Mouse (Mus musculus): ENCODE measurements around the gene Dgki.

The Dgki gene

DNA sequence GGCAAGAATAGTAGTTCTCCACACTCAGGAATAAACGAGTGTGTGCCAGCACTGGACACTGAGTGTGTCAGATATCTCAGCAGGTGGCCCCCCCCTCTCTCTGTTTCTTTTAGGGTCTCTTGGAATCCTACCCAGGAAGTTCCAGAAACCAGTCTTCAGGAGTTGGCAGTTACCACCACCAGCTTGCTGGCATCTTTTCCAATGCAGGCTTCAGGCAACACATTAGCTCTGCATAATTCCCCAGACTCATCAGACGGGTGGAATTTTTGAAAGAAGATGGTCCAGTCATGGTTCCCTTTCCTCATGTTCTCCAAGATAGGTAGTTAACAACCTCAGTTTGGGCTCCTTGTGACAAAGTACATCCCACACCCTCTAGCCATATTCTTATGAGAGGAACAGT lies 149.5 kb downstream of the Dgki start:
- in situ Hi-C loops (cut with MboI, MseI): no loop called here

DNA sequence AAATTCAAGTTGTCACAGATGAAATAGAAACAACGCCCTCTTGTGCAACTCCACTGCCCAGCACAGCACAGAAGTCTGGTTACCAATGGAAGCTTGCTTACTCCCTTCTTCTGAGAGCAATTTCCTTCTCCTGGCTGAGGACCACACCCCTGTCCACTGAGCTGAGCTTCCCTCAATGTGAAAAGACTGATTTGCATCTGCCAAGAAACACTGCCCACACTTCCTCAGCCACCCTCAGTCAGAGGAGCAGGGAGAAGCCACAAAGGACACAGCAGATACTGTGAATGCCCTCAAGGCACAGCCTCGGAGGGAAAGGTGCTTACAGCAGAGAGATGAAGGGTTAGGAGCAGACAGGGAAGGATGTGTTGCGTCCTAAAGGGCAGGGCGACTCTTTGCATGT lies 149.9 kb downstream of the Dgki start:
- in situ Hi-C loops (cut with MboI, MseI): no loop called here

GRCm38 (mm10) chr6:37149196-37149595 lies 150.8 kb downstream of the Dgki start:
- in situ Hi-C loops (cut with MboI, MseI): no loop called here

- in situ Hi-C loops (cut with MboI, MseI): no loop called here
These were observed 152.5 kb downstream of the Dgki start for GRCm38 (mm10) chr6:37147431-37148022.

DNA sequence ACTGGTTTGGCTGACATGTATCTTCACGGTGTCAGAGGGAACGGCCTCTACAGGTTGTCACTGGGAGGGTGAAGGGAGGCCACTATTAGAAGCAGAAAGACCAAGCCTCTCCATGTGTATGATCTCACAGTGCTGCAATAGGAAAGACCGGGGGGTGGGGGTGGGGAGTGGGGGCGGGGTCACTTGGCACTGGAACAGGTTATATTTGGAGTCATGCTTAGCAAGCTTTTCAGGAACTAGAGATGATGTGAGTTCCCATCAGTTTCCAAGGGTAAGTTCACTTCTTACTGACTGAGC lies 156.2 kb downstream of the Dgki start:
- in situ Hi-C loops (cut with MboI, MseI): no loop called here

DNA sequence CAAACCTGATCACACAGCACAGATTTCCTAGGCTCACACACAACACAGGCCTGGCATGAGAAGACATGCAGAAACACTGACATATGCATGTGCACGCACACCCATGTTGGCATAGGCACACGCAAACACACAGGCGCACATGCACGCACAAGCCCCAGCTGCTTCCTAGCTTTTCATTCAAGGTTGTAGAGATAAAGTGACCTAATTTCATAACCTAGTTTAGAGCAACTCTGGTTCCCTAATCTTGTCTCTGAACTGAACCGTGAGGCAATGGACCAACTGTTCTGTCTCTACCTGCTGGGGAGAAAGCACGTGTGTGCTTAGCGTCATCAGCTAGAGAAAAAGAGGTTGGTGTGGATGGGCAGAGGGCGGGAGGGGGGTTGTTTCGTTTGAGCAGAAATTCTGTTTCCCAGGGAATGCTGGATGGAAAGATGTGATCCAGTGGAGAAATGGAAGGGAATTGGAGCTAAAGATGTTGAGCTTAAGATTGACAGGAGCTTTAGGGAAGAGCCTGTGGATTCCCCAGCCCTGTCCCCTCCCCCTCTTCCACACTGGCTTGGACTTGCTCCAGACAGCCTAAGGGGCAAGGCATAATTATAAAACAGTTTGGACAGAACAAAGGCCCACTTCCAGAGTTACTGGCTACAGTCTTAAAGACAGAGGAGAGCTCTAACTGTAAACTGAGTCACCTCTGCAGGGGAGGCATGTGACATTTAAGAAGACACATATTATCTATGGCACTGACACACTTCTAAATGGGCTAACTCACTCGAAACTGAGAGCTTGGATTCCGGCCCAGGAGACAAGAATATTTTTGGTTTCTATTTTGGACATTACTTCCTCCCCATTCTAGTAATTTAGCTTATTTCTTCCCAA lies 156.8 kb downstream of the Dgki start:
- in situ Hi-C loops (cut with MboI, MseI): no loop called here

DNA sequence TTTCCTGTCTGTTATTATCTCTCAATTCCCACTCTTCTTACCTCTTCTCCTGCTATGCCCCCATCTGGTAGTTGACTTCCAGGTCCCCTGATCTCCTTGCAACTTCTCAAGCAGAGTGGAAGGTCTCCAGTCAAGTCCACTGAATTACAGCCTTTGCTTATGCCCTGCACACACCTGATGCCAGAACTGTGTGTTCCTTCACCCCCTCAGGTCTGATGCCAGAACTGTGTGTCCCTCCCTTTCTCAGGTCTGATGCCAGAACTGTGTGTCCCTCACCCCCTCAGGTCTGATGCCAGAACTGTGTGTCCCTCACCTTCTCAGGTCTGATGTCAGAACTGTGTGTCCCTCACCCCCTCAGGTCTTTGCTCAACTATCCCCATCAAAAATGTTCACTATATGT lies 161.2 kb downstream of the Dgki start:
- in situ Hi-C loops (cut with MboI, MseI): no loop called here

DNA sequence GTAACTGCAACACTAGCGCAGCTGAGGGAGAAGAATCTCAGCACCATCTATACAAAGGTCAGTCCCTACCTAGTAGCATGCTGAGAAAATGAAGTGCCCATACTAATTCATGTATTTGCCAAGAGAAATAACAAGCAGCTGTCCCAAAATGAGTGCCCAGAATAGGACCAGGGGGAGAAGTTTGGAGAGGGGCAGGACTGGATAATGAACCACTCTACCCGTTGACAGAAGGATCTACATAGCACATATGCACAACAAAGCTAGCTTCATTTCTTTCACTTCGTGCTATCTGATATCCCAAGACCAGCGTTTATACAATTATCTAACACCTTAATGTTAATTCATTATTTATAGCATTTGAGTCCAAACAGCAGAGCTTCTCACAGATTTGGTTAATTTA lies 168.7 kb downstream of the Dgki start:
- in situ Hi-C loops (cut with MboI, MseI): no loop called here

DNA sequence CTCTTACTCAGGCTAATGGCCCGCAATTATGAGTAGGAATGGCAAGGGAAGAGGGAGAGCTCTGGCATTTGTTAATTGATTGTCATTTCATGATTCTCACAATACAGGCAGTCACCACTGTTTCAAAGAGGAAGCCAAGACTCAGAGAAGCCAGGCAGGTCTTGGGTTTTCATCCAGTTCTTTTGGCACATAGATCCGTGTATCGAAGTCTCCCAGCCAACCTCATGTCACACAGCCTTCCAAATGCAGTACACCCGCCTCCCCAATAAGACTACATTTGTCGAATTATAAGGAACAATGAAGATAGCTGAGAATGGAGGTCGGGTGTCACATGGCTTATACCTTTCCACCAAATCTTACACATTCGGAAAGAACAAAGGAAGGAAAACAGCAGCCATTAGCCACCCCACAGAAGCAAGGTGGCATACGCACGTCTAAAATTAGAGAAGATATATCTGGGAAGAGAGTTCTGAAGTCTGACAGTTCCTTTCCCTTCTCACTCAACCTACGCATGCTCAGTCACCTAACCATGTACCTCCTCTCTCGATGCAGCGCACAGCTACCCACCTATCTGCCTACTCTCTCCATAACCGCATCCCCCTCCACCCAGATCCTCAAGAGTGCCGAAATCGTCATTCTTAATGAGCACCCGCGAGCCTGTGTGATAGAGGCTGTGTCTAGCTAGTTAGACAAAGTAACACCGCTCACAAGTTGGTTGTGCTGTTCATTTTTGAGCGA lies 179.4 kb downstream of the Dgki start:
- in situ Hi-C loops (cut with MboI, MseI): no loop called here

GRCm38 (mm10) chr6:37119205-37119604 lies 180.8 kb downstream of the Dgki start:
- in situ Hi-C loops (cut with MboI, MseI): no loop called here

DNA sequence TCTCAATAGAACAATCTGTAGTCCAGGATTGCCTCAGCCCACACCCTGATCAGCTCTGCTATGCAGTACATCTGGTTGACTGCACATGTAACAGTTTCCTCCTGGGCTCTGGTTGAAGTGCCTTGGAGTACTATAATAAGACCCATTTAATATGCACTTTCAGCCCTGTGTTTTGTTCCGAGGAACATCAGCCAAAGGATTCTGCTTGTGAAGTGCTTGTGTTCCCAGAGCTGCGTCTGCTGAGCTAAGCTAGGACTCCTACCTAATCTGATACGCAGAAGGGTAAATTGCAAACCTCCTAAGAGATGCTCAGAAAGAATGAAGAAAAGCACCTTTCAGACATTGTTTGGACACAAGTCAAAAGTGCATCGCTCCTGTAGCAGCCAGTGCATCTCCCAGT lies 186.9 kb downstream of the Dgki start:
- in situ Hi-C loops (cut with MboI, MseI): no loop called here

- in situ Hi-C loops (cut with MboI, MseI): loop anchor here in 1 of 2 experiments (5.0 kb wide), 1 partner anchor 351 kb away; no protein-coding TSS in a partner anchor
These were observed 193.7 kb downstream of the Dgki start for GRCm38 (mm10) chr6:37106236-37106635.

DNA sequence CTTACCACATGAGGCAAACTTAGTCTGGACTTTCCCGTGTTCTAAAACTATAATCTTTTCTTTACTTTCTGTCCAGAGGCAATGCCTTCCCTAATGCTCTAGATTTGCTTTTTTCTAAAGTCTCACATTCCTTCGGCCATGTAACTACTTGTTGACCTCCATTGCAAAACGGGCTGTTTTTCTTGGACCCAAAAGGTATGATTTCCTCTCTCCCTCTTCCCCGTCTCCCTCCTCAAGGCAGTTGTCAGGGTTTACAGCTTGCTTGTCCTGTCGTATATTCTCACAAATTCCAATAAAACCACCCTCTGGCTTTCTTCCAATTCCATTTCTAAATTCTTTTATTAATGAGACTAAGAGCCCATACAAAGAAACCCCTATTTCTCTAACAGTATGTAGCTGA lies 199.6 kb downstream of the Dgki start:
- in situ Hi-C loops (cut with MboI, MseI): no loop called here

DNA sequence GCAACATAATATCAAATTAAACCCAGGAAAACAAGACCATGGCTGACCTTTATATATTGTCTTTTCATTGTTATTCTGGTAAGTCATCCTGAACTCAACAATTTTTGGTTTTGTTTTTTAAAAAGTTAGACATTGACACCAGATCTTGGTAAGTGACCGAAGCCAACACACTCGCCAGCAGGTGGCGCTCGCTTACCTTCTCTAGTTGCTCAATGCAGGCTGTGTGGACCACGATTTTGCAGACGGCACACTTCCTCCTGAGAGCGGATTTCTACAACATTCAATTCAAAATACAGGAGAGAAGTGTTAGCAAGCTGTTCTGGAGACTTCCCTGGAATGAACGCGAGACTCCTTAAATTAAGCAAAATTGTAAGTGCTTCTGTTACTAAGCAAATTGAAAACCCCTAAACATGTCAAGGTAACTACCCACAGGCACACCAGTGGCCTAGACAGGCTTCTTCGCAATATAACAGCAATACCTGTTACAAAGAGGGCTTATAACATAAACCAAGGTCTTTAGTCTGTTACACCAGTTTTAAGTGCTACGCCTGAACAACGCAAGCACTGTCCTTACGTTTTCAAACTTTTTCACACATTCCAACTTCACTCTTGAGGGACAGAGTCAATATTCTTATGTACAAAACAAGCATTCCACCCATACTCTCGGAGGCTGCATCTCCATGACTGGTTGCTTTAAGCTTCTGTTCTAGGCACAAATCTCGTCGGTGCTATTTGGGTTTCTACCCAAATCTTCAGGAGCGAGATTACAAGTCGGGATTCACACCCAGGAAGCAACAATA lies 202.4 kb downstream of the Dgki start:
- in situ Hi-C loops (cut with MboI, MseI): loop anchor here (5.0 to 10.0 kb wide), 4 partner anchors 250 to 437 kb away; partner anchors contain the start of gene Akr1d1 (in 1 of the 2)

DNA sequence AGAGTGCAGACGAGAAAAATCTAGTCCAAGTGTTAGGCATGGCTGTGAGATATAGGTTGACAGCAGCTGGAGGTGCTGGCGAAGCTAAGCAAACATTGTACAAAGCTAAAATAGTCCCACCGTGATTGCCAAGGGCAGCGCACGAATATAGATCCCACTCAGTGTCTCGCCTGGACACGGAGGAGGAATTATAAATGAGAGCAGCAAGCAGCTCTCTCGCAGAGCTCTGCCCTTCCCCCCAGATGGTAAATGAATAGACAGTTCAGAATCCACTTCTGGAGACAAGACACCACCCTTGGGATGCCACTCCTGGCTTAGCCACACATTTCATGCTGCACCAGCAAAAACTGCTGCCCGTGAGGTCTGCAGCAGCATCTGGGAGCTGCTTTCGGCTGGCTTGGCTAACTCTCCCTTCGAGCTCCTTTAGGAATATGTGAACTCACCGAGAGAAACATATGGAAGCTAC lies 203.1 kb downstream of the Dgki start:
- in situ Hi-C loops (cut with MboI, MseI): loop anchor here (5.0 to 10.0 kb wide), 4 partner anchors 250 to 438 kb away; partner anchors contain the start of gene Akr1d1 (in 1 of the 2)

DNA sequence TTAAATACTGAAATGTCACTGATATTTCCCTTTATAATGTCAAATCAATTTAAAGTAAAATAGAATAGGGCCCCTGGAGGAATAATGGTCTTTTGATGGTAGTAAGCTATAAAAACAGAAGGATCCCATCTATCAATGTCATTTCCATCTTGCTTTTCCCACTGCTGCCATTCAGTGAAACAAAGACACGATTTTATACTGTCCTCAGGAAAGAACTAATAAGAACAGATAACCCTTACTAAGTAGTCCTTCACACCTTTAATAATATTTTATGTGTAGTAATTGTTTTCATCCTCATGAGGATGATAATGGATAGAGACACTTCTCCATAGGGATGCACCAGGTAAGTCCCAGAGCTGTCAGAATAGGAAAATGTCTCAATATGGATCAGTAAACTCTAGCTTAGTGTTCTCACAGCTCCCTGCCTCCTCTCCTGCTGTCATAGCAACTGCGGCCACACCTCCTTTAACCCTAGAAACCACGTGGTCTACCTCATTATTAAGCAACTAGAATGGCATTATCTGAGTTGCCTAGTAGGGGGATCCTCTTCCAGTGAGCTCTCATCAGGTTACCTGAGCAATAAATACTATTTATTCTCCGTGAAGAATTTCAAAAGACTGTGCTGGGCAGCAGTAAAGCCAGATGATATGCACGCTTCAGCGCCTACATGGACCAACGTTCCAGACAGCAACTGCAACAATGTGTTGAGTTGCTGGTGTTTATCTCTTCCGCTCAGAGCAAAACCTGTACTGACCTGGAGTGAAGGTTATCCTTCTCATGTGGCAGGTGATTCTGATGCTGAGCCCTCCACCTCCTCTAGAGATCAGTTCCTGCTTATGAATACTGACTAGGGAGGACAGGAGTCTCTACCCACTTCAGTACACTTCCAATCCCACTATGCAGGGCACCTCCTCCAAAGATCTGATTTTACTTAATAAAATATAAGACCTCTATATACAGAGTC lies 210.6 kb downstream of the Dgki start:
- in situ Hi-C loops (cut with MboI, MseI): loop anchor here in 1 of 2 experiments (10.0 kb wide), 1 partner anchor 445 kb away; the partner anchor contains the start of gene Akr1d1

GRCm38 (mm10) chr6:37082990-37083389 lies 217.0 kb downstream of the Dgki start:
- in situ Hi-C loops (cut with MboI, MseI): no loop called here

GRCm38 (mm10) chr6:37072401-37073016 lies 227.5 kb downstream of the Dgki start:
- in situ Hi-C loops (cut with MboI, MseI): no loop called here

GRCm38 (mm10) chr6:37069836-37070600 lies 230.0 kb downstream of the Dgki start:
- in situ Hi-C loops (cut with MboI, MseI): no loop called here
